Mouse (Mus musculus): ENCODE data around the gene Abcg1.
A peak's percentile ranks its signal among the peaks of the same experiment; 100 is the strongest.

The Abcg1 gene

DNA sequence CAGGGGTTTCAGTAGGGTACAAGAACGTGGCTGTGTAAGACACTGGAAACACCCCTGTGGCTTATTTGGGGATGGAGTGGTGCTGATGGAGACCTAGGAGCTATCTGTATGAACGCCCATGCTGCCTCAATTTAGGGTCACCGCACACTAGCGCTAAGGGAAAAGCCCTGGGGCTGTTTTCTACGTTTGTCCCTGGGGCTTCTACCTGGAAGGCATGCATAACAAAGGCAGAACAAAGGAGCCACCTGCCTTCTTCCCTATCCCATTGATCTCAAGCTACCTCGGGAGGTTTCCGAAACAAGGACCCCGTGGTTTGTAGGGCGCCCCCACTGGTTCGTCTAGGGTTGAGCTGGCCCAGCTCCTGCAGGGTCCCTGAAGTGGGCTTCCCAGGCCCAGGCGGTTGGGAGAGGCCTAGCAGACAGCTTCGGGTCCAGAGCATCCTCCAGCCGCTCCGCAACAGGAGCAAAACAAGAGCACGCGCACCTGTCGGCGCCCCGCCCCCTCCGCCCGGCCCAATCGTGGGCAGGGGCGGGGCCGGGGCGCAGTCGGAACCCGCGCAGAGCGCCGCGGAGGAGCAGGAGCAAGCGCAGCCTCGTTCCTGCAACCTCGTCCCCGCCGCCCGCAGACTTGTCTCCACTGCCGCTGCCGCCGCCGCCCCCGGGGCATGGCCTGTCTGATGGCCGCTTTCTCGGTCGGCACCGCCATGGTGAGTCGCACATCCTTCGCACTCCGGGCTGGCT is at the start of gene Abcg1:
TSS of gene Abcg1 (plus strand) at position 525 of the 740 bp plus-strand sequence.
- DNase-seq (ENCODE audit: inconsistent age in 2 of 2, low spot score in 1 of 2) = peak in 1 of 2 experiments; percentile 44

DNA sequence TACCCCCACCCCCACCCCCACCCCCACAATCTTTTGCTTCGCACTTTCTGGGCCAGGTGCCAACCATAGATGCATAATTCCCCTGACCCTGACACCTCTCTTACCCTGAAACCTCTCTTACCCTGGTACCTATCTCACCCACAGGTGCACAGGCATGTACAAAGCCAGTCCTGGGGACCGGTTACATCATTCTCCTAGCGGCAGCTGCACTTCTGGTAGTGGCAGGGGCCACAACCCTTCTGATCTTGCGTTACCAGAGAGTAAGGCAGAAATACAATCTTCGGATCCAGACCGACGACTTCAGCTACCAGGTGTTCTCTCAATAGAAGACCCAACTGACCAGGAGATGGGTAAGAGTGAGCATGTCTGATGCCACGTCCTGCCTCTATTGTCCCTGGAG is 49.1 kb upstream of the Abcg1 start:
- no peak for DNase-seq (ENCODE audit: inconsistent age in 2 of 2, low spot score in 1 of 2)

GRCm38 (mm10) chr17:31011551-31012394 is 45.7 kb upstream of the Abcg1 start:
- DNase-seq (ENCODE audit: inconsistent age in 2 of 2, low spot score in 1 of 2) = peak; percentile 10 to 73

GRCm38 (mm10) chr17:31018267-31018666 is 39.2 kb upstream of the Abcg1 start:
- peak; percentile 28 to 81 for DNase-seq (ENCODE audit: inconsistent age in 2 of 2, low spot score in 1 of 2)

- peak; percentile 47 to 87 for DNase-seq (ENCODE audit: inconsistent age in 2 of 2, low spot score in 1 of 2)
Observed at GRCm38 (mm10) chr17:31019505-31019904, 38.0 kb upstream of the Abcg1 start.

- DNase-seq (ENCODE audit: inconsistent age in 2 of 2, low spot score in 1 of 2) = no peak
Observed at GRCm38 (mm10) chr17:31020078-31020477, 37.4 kb upstream of the Abcg1 start.

GRCm38 (mm10) chr17:31021276-31021675 is 36.2 kb upstream of the Abcg1 start:
- DNase-seq (ENCODE audit: inconsistent age in 2 of 2, low spot score in 1 of 2) = no peak

GRCm38 (mm10) chr17:31024125-31024781 is 33.2 kb upstream of the Abcg1 start:
- peak in 1 of 2 experiments; percentile 55 for DNase-seq (ENCODE audit: inconsistent age in 2 of 2, low spot score in 1 of 2)

GRCm38 (mm10) chr17:31024782-31025125 is 32.7 kb upstream of the Abcg1 start:
- peak in 1 of 2 experiments; percentile 73 for DNase-seq (ENCODE audit: inconsistent age in 2 of 2, low spot score in 1 of 2)

GRCm38 (mm10) chr17:31026986-31027385 is 30.5 kb upstream of the Abcg1 start:
- DNase-seq (ENCODE audit: inconsistent age in 2 of 2, low spot score in 1 of 2) = no peak

GRCm38 (mm10) chr17:31027723-31028122 is 29.8 kb upstream of the Abcg1 start:
- no peak for DNase-seq (ENCODE audit: inconsistent age in 2 of 2, low spot score in 1 of 2)

GRCm38 (mm10) chr17:31028821-31029370 is 28.6 kb upstream of the Abcg1 start:
- no peak for DNase-seq (ENCODE audit: inconsistent age in 2 of 2, low spot score in 1 of 2)

DNA sequence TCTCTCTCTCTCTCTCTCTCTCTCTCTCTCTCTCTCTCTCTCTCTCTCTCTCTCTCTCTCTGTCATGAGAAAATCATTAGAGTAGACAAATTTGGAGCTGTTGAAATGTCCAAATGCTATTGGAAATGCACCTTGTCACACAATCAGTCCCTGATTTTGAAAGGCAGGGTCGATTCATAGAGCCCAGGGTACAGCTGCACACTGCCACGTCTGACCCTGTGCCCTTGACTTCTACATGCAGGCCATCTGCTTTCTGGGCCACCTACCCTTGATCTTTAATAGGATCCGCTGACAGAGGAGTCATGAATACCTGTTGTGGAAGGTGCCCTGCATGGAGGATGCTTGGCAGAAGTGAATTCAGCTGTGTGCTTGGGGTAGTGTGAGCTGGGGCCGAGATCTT is 28.1 kb upstream of the Abcg1 start:
- DNase-seq (ENCODE audit: inconsistent age in 2 of 2, low spot score in 1 of 2) = no peak

DNA sequence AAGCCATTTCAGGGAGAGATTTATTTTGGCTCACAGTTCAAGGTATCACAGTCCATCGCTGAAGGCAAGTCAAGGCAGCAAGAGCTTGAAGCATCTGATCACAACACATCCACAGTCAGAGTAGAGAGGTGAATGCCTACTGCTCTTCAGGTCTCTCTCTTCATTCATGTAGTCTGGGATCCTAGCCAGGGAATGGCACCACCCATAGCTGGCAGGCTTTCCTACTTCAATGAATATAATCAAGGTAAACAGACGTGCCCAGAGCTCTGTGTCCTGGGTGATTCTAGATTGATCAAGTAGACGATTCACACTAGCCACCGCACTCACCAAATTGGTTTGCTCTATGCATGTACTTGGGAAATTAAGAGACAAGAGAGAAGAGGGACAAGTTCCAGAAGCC is 25.1 kb upstream of the Abcg1 start:
- DNase-seq (ENCODE audit: inconsistent age in 2 of 2, low spot score in 1 of 2) = no peak

DNA sequence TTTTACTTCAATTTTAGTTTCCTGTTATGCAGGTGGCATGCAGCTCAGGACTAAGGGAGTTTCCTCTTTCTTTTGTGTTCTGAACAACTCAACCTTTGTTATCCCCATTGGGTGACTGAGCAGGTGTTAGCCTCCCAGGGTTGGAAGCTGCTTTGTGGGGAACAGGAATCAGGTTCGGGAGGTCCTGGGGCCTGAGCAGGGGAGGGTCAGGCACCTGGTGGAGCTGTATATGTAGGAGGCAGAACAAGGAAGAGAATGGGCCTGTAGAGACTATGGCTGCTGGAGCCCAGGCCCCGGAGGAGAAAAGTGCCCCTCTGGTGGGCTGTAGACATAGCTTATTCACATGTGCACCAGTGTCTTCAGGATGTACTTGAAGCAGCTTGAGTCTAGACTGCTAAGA is 24.2 kb upstream of the Abcg1 start:
- no peak for DNase-seq (ENCODE audit: inconsistent age in 2 of 2, low spot score in 1 of 2)

GRCm38 (mm10) chr17:31034165-31034564 is 23.3 kb upstream of the Abcg1 start:
- no peak for DNase-seq (ENCODE audit: inconsistent age in 2 of 2, low spot score in 1 of 2)

DNA sequence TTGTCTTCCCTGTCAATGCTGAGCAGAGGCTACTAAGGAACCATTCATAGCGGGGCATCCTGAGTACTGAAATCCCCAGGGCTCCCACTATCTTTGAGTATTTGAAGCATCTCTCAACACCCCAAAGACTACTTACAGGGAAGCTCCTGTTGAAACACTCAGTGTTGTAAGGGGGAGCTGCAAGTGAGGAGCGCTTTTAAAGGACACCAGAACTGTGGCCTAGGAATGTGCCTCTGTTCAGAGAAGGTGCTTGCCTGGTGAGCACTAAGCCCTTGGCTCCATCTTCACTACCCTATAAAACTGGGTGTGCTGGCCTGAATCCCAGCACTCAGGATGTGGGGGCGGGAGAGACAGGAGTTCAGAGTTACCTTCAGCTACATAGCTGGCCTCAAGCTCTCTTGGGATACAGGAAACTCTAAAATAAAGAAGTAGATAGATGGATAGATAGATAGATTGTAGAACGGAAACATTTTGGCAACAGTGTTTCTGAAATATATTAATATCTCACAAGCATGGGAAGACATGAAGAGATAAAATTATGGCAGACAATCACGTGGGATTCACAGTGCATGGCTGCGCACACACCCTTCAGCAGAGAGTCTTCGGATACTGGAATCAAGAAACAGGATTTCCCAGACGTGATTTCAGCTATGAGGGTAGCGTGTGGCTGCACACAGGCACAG is 22.7 kb upstream of the Abcg1 start:
- DNase-seq (ENCODE audit: inconsistent age in 2 of 2, low spot score in 1 of 2) = no peak

GRCm38 (mm10) chr17:31036168-31036876 is 21.2 kb upstream of the Abcg1 start:
- DNase-seq (ENCODE audit: inconsistent age in 2 of 2, low spot score in 1 of 2) = no peak

DNA sequence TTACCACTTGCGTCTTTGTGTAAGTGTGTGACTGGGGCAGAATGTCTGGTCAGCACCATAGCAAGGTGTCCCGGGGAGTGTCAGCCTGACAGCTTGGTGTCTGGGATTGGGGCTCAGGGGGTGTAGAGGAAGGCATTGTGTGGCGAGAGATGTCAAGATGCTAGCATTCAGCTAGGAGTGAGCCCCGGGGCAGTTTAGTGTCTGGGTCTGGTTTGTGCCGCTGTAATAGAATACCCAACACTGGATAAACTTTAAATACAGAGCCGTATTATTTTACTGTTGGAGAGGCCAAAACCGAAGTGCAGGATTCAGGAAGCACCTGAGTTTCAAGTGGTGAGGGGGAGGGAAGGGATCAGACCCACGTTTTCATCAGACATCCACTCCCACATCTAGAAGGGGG is 20.1 kb upstream of the Abcg1 start:
- no peak for DNase-seq (ENCODE audit: inconsistent age in 2 of 2, low spot score in 1 of 2)

GRCm38 (mm10) chr17:31038381-31038780 is 19.1 kb upstream of the Abcg1 start:
- DNase-seq (ENCODE audit: inconsistent age in 2 of 2, low spot score in 1 of 2) = peak; percentile 45 to 69

All from adrenal gland, adult (tissue).